Mouse (Mus musculus) T-helper 17 cell (primary cell): ENCODE data around the gene Zkscan1.

ENCODE experiments used
- in situ Hi-C, 2 experiments: fragments of 300-600 bp; cut with MboI, MseI; formaldehyde crosslinking; loops; 1 replicate in 1 of 2; 2 replicates in 1 of 2; pipeline ENCODE4 v1.15.1; 2025; ENCODE audit warnings: high pct_unique_total_duplicates in 2 of 2

Zkscan1 gene

GRCm38 (mm10) chr5:138117199-138118015 is 32.5 kb downstream of the Zkscan1 start:
- in situ Hi-C loops: no loop called here

- in situ Hi-C loops: no loop called here
These were observed 33.2 kb downstream of the Zkscan1 start for GRCm38 (mm10) chr5:138118041-138118440.

GRCm38 (mm10) chr5:138132425-138133064 is 47.7 kb downstream of the Zkscan1 start:
- in situ Hi-C loops: no loop called here

GRCm38 (mm10) chr5:138137257-138137656 is 52.4 kb downstream of the Zkscan1 start:
- in situ Hi-C loops: loop anchor here in 1 of 2 experiments (5.0 kb wide), 1 partner anchor 55 kb away; no protein-coding TSS in a partner anchor

- in situ Hi-C loops: loop anchor here in 1 of 2 experiments (5.0 kb wide), 1 partner anchor 56 kb away; no protein-coding TSS in a partner anchor
These were observed 53.2 kb downstream of the Zkscan1 start for GRCm38 (mm10) chr5:138137935-138138549.

- in situ Hi-C loops: loop anchor here in 1 of 2 experiments (5.0 kb wide), 1 partner anchor 56 kb away; no protein-coding TSS in a partner anchor
These were observed 53.7 kb downstream of the Zkscan1 start for GRCm38 (mm10) chr5:138138585-138138984.

- in situ Hi-C loops: no loop called here
These were observed 69.5 kb downstream of the Zkscan1 start for GRCm38 (mm10) chr5:138154390-138154789.

- in situ Hi-C loops: no loop called here
These were observed 70.6 kb downstream of the Zkscan1 start, which contains the start of gene Zfp113 for GRCm38 (mm10) chr5:138155443-138155976. Gene Zfp113, minus strand, starts transcription at chr5:138155744.
